Mouse (Mus musculus): ENCODE data around the gene Stx8. TPM values are rescaled to one million over a fixed set of nuclear protein-coding genes. Genes with fewer than 3 reads are reported as not detected.

The Stx8 gene
- polyA plus RNA-seq, 1 experiment = 35.8 TPM

DNA sequence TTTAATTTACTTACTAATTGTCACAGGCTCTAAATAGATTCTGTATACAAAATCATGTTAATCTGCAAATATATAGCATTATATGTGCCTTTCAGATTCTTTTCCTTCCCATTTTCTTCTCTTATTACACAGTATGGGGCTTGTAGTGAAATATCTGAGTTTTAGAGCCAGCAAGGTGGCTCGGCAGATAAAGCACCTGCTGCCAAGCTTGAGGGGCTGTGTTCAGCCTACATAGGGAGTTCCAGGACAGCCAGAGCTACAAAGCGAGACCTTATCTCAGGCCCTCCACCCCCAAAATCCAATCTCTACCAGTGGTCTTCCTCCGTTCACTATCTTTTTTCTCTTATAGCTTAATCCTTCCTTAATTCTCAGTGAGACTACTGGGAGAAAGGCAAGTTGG is 140.1 kb downstream of the Stx8 start:
- H3K9ac ChIP-seq (ENCODE audit: low read depth, poor library complexity, severe bottlenecking) = no peak overlapping the region
- H3K27me3 ChIP-seq (ENCODE audit: control insufficient read depth, insufficient read depth, low read length, poor library complexity, severe bottlenecking) = no peaks in the 10 kb centered on the region
- H3K4me3 ChIP-seq (ENCODE audit: low read depth, low read length) = no peak overlapping the region
- H3K27ac ChIP-seq (ENCODE audit: insufficient read depth, low read length) = no peak overlapping the region
- no peaks in the 10 kb centered on the region for H3K36me3 ChIP-seq (ENCODE audit: control insufficient read depth, insufficient read depth, low read length, poor library complexity, severe bottlenecking)
- no peaks in the 10 kb centered on the region for H3K9me3 ChIP-seq (replicated peaks; ENCODE audit: control insufficient read depth, insufficient read depth, low read length, poor library complexity, severe bottlenecking)
- TF ChIP-seq EP300 (IDR thresholded peaks at IDR 0.05; ENCODE audit: insufficient read depth, low read depth, low read length) (no peak), CTCF (IDR thresholded peaks at IDR 0.05; ENCODE audit: low read depth, low read length) (no peak)
- H3K4me1 ChIP-seq (ENCODE audit: control insufficient read depth, insufficient read depth, low read length) = no peaks in the 10 kb centered on the region

- Histone ChIP-seq H3K27me3 (ENCODE audit: control insufficient read depth, insufficient read depth, low read length, poor library complexity, severe bottlenecking) (no peaks in the 10 kb centered on the region), H3K4me1 (ENCODE audit: control insufficient read depth, insufficient read depth, low read length) (no peaks in the 10 kb centered on the region), H3K36me3 (ENCODE audit: control insufficient read depth, insufficient read depth, low read length, poor library complexity, severe bottlenecking) (no peaks in the 10 kb centered on the region), H3K9ac (ENCODE audit: low read depth, poor library complexity, severe bottlenecking) (no peak overlapping the region), H3K27ac (ENCODE audit: insufficient read depth, low read length) (no peak overlapping the region), H3K9me3 (replicated peaks; ENCODE audit: control insufficient read depth, insufficient read depth, low read length, poor library complexity, severe bottlenecking) (0 out of 2 replicates have a peak, but pooled peaks cover 3% of the 10 kb centered on the region), H3K4me3 (ENCODE audit: low read depth, low read length) (no peak overlapping the region)
- TF ChIP-seq EP300 (IDR thresholded peaks at IDR 0.05; ENCODE audit: insufficient read depth, low read depth, low read length) = no peak
- TF ChIP-seq CTCF (IDR thresholded peaks at IDR 0.05; ENCODE audit: low read depth, low read length) = no peak
- TF ChIP-seq POLR2A (IDR thresholded peaks at IDR 0.05; ENCODE audit: insufficient read depth, low read length) = no peak
Measured at GRCm38 (mm10) chr11:68113454-68114100, 147.6 kb downstream of the Stx8 start.

DNA sequence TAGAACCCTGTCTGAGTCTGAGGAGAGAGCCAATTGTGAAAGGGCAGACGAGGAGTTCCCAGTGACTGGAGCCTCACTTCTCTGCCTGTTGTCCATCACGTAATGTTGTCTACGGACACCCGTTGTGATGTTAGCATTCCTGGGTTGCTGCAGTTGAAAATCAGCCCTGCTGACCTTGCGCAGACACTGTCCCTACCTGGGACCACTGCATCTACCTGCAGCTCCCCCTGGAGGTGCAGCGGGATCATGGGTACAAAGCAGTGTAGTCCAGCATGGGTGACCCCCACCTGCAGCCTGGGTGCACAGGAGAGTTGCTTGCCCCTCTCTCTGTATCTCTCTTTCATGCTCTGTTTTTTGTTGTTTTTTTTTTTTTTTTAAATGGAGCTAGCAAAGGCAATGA is 148.2 kb downstream of the Stx8 start:
- H3K27ac ChIP-seq (ENCODE audit: insufficient read depth, low read length) = no peak overlapping the region

DNA sequence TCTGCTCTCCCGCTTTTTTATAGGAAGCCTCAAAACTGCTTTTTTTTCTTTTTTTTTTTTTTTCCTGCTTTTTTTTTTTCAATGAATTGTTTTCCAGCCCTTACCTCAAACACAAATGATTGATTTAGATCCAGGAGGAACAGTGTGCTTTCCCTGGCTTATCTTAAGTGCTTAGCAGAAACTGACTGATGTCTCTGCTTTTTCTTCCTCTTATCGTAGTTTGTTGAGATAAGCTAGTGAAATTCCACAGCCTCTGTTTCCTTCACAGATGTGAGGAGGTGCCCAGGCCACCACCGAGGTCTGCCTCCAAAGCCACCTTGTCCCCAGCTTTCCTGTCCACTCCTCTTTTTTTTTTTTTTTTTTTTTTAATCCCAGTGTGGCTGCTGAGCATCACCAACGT is 150.2 kb downstream of the Stx8 start:
- H3K9me3 ChIP-seq (replicated peaks; ENCODE audit: control insufficient read depth, insufficient read depth, low read length, poor library complexity, severe bottlenecking) = 0 out of 2 replicates have a peak, but pooled peaks cover 3% of the 10 kb centered on the region
- no peak overlapping the region for H3K27ac ChIP-seq (ENCODE audit: insufficient read depth, low read length)
- TF ChIP-seq EP300 (IDR thresholded peaks at IDR 0.05; ENCODE audit: insufficient read depth, low read depth, low read length) (no peak), POLR2A (IDR thresholded peaks at IDR 0.05; ENCODE audit: insufficient read depth, low read length) (no peak), CTCF (IDR thresholded peaks at IDR 0.05; ENCODE audit: low read depth, low read length) (no peak)
- no peaks in the 10 kb centered on the region for H3K27me3 ChIP-seq (ENCODE audit: control insufficient read depth, insufficient read depth, low read length, poor library complexity, severe bottlenecking)
- H3K4me3 ChIP-seq (ENCODE audit: low read depth, low read length) = no peak overlapping the region
- H3K36me3 ChIP-seq (ENCODE audit: control insufficient read depth, insufficient read depth, low read length, poor library complexity, severe bottlenecking) = no peaks in the 10 kb centered on the region
- no peak overlapping the region for H3K9ac ChIP-seq (ENCODE audit: low read depth, poor library complexity, severe bottlenecking)
- no peaks in the 10 kb centered on the region for H3K4me1 ChIP-seq (ENCODE audit: control insufficient read depth, insufficient read depth, low read length)

More for the DNA sequence above, 148.2 kb downstream of the Stx8 start:
- Histone ChIP-seq H3K4me3 (ENCODE audit: low read depth, low read length) (no peak overlapping the region), H3K9me3 (replicated peaks; ENCODE audit: control insufficient read depth, insufficient read depth, low read length, poor library complexity, severe bottlenecking) (0 out of 2 replicates have a peak, but pooled peaks cover 3% of the 10 kb centered on the region), H3K36me3 (ENCODE audit: control insufficient read depth, insufficient read depth, low read length, poor library complexity, severe bottlenecking) (no peaks in the 10 kb centered on the region), H3K27me3 (ENCODE audit: control insufficient read depth, insufficient read depth, low read length, poor library complexity, severe bottlenecking) (no peaks in the 10 kb centered on the region), H3K4me1 (ENCODE audit: control insufficient read depth, insufficient read depth, low read length) (no peaks in the 10 kb centered on the region), H3K9ac (ENCODE audit: low read depth, poor library complexity, severe bottlenecking) (no peak overlapping the region)
- TF ChIP-seq POLR2A (IDR thresholded peaks at IDR 0.05; ENCODE audit: insufficient read depth, low read length) (no peak), CTCF (IDR thresholded peaks at IDR 0.05; ENCODE audit: low read depth, low read length) (peak; percentile 72)

DNA sequence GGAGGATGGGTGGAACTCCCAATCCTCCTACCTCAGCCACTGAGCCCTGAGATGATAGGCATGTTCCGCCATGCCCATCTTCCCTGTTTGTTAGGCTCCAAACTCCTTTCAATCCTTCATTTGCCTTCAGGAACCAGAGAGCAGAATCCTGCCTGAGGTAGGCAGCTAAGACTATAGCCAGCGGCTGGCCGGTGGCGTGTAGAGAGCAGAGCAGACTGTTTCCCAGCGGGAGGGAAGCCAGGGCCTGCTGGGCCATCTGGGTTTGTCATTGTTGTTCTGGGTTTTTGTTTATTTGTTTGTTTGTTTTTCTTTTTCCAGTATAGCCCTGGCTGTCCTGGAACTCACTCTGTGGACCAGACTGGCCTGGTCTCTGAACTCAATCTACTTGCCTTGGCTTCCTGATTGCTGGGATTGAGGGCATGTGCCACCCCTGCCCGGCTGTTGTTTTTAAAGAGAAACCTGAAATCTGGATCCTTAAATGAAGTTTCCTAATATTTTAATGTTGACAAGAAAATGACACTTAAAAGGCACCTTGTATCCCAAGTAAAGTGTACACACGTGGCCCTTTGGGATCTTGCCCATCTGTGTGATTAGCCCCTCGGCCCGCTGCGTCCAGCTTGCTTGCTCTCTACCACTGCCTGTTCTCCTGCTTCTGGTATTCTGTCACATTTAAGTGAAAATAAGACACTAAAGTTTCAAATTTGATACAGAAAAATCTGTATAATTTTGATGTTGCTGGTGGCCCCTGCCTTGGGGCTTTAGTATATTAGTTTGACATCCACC is 152.1 kb downstream of the Stx8 start:
- H3K27me3 ChIP-seq (ENCODE audit: control insufficient read depth, insufficient read depth, low read length, poor library complexity, severe bottlenecking) = no peaks in the 10 kb centered on the region
- peak overlapping the region; percentile 12; the same call in 1 of the 2 replicates for H3K27ac ChIP-seq (ENCODE audit: insufficient read depth, low read length)
- H3K9me3 ChIP-seq (replicated peaks; ENCODE audit: control insufficient read depth, insufficient read depth, low read length, poor library complexity, severe bottlenecking) = 0 out of 2 replicates have a peak, but pooled peaks cover 3% of the 10 kb centered on the region
- H3K4me3 ChIP-seq (ENCODE audit: low read depth, low read length) = no peak overlapping the region
- no peaks in the 10 kb centered on the region for H3K36me3 ChIP-seq (ENCODE audit: control insufficient read depth, insufficient read depth, low read length, poor library complexity, severe bottlenecking)
- no peaks in the 10 kb centered on the region for H3K4me1 ChIP-seq (ENCODE audit: control insufficient read depth, insufficient read depth, low read length)
- TF ChIP-seq POLR2A (IDR thresholded peaks at IDR 0.05; ENCODE audit: insufficient read depth, low read length) (no peak), EP300 (IDR thresholded peaks at IDR 0.05; ENCODE audit: insufficient read depth, low read depth, low read length) (no peak), CTCF (IDR thresholded peaks at IDR 0.05; ENCODE audit: low read depth, low read length) (no peak)
- H3K9ac ChIP-seq (ENCODE audit: low read depth, poor library complexity, severe bottlenecking) = no peak overlapping the region

GRCm38 (mm10) chr11:68118679-68119078 is 152.7 kb downstream of the Stx8 start:
- TF ChIP-seq EP300 (IDR thresholded peaks at IDR 0.05; ENCODE audit: insufficient read depth, low read depth, low read length) (no peak), CTCF (IDR thresholded peaks at IDR 0.05; ENCODE audit: low read depth, low read length) (no peak), POLR2A (IDR thresholded peaks at IDR 0.05; ENCODE audit: insufficient read depth, low read length) (no peak)
- no peak overlapping the region for H3K4me3 ChIP-seq (ENCODE audit: low read depth, low read length)
- no peak overlapping the region for H3K9ac ChIP-seq (ENCODE audit: low read depth, poor library complexity, severe bottlenecking)
- no peaks in the 10 kb centered on the region for H3K27me3 ChIP-seq (ENCODE audit: control insufficient read depth, insufficient read depth, low read length, poor library complexity, severe bottlenecking)
- no peaks in the 10 kb centered on the region for H3K36me3 ChIP-seq (ENCODE audit: control insufficient read depth, insufficient read depth, low read length, poor library complexity, severe bottlenecking)
- no peaks in the 10 kb centered on the region for H3K4me1 ChIP-seq (ENCODE audit: control insufficient read depth, insufficient read depth, low read length)
- H3K27ac ChIP-seq (ENCODE audit: insufficient read depth, low read length) = no peak overlapping the region
- H3K9me3 ChIP-seq (replicated peaks; ENCODE audit: control insufficient read depth, insufficient read depth, low read length, poor library complexity, severe bottlenecking) = 0 out of 2 replicates have a peak, but pooled peaks cover 3% of the 10 kb centered on the region

Data from ES-Bruce4 (cell line).